Mouse (Mus musculus): Measurements from ENCODE around the gene Sec14l4. TPM values are rescaled to one million over a fixed set of nuclear protein-coding genes. Genes with fewer than 3 reads are reported as not detected.

Sec14l4 gene
- polyA plus RNA-seq, 1 experiment from 2014 or later, result not detected

DNA sequence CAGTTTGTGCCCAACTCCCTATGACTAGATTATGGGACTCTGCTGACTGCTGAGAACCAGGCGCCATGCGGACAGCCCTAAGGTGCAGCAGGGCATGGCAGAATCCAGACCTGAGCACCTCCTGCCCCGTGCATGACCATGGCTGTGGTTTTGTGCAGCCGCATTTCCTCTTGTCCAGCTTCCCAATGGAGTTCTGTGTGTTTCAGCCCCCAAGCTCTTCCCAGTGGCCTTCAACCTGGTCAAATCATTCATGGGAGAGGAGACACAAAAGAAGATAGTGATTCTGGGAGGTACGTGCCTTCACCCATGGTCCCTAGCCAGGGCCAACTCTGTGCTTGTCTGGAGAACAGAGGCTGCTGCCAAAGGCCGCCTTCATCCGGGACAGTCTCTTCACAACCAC is 11.8 kb downstream of the Sec14l4 start:
- no peak for ATAC-seq
- H3K27me3 ChIP-seq, result peaks cover 31% of the 10 kb centered on the region
- no peak for DNase-seq (ENCODE audit: low read depth, low spot score)
- no peak for TF ChIP-seq CTCF (IDR thresholded peaks at IDR 0.05)
- POLR2A ChIA-PET, result no interaction called here
- in situ Hi-C loops (cut with MboI; ENCODE audit: low pct_unique_long_range_greater_than_20kb), result loop anchor here (25.0 kb wide), 1 partner anchor 919 kb away; no protein-coding TSS in a partner anchor
- CTCF ChIA-PET, result no interaction called here

DNA sequence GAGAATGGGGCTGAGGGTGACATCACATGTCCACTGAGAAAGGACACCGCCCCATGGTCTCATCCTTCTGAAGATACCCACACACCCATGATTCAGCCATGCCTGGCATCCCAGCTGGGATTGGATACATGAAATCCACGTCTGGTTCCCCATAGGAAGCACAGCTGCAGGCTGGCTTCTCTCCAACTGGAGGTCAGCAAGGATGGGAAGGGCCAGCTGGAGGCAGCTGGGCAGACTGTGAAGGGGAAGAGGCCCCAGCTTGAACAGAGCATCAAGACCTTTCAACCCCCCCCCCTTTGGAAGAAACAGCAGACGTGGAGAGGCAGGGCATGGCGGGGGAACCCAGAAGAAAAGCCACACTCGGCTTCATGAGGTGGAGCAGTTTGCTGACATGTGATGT is 15.3 kb downstream of the Sec14l4 start:
- no peak for ATAC-seq
- ChIA-PET CTCF (no interaction called here), POLR2A (no interaction called here)
- TF ChIP-seq CTCF (IDR thresholded peaks at IDR 0.05), result no peak
- DNase-seq (ENCODE audit: low read depth, low spot score), result no peak
- peaks cover 27% of the 10 kb centered on the region for H3K27me3 ChIP-seq
- in situ Hi-C loops (cut with MboI; ENCODE audit: low pct_unique_long_range_greater_than_20kb), result loop anchor here (25.0 kb wide), 1 partner anchor 916 kb away; no protein-coding TSS in a partner anchor

DNA sequence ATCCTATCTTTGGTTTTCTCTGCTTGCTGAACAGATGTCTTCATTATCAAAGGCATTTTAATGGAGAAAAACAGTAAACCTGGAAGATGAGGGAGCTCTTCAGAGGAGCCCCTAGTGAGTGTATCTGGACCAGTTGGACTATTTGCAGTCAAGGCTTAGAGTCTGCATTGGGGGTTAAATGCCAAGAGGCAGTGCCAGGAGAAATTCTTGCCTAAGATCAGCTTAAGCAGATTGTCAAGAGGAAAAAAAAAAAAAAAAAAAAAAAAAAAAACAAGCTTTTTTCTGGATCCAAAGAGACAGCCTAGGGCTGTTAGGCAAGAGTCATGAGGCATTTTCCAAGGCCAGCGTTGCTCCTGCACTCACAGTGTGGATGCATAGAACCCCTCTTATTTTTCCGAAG is 16.5 kb downstream of the Sec14l4 start:
- DNase-seq (ENCODE audit: low read depth, low spot score) (no peak), ATAC-seq (no peak)
- POLR2A ChIA-PET, result no interaction called here
- TF ChIP-seq CTCF (IDR thresholded peaks at IDR 0.05), result no peak
- H3K27me3 ChIP-seq, result peaks cover 29% of the 10 kb centered on the region
- CTCF ChIA-PET, result interaction anchor here (0.8 to 1.5 kb wide), 3 partner anchors 32 to 38 kb away, joined by 3 to 4 read pairs (median 3); no protein-coding TSS in a partner anchor
- in situ Hi-C loops (cut with MboI; ENCODE audit: low pct_unique_long_range_greater_than_20kb), result loop anchor here (25.0 kb wide), 1 partner anchor 915 kb away; no protein-coding TSS in a partner anchor

DNA sequence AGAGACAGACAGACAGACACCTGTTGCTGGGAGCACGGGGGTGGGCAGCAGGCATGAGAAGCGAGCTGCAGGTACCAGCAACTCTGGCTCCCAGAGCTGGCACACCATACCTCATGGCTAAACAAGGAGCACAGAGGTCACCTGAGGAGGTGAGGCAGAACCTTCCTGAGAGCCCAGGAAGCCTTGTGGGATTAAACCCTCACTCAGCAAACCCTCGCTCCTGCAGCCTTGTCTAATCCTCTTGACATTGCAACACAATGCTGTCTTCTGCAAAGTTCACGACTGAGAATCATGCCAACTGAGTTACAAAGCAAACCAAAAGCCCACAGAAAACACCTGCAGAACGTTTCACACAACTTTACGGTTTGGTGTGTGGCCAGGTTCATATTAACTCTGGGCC is 17.2 kb downstream of the Sec14l4 start:
- ATAC-seq, result no peak
- DNase-seq (ENCODE audit: low read depth, low spot score), result no peak
- CTCF ChIA-PET, result interaction anchor here (1.5 kb wide), 1 partner anchor 37 kb away, joined by 3 read pairs; no protein-coding TSS in a partner anchor
- POLR2A ChIA-PET, result no interaction called here
- in situ Hi-C loops (cut with MboI; ENCODE audit: low pct_unique_long_range_greater_than_20kb), result loop anchor here (25.0 kb wide), 1 partner anchor 914 kb away; no protein-coding TSS in a partner anchor
- TF ChIP-seq CTCF (IDR thresholded peaks at IDR 0.05), result no peak
- peaks cover 23% of the 10 kb centered on the region for H3K27me3 ChIP-seq

DNA sequence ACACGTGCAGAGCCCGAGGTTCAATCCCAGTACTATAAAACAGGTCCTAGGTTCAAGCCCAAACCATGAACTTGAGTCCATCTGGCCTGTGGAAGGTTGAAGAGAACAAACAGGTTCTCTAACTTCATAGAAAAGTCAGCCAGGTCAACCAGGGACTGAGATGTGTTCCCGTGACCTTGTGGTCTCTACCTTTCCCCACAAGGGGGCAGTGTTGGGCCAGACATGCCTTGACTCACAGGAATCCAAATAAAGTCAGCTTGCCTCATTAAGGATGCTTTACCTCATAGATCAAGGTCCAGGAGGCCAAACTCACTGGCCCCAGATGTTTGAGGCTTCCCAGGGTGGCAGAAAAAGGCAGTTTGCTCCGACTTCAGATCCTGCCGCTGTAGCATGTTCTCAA is 22.3 kb downstream of the Sec14l4 start:
- DNase-seq (ENCODE audit: low read depth, low spot score), result peak; percentile 13
- CTCF ChIA-PET, result interaction anchor here (1.2 to 1.9 kb wide), 3 partner anchors 28 to 65 kb away, joined by 3 to 10 read pairs (median 7); no protein-coding TSS in a partner anchor
- in situ Hi-C loops (cut with MboI; ENCODE audit: low pct_unique_long_range_greater_than_20kb), result loop anchor here (10.0 kb wide), 1 partner anchor 161 kb away; the partner anchor contains the start of gene Castor1
- POLR2A ChIA-PET, result no interaction called here
- peaks cover 39% of the 10 kb centered on the region for H3K27me3 ChIP-seq
- ATAC-seq, result no peak
- peak; percentile 85 for TF ChIP-seq CTCF (IDR thresholded peaks at IDR 0.05)

DNA sequence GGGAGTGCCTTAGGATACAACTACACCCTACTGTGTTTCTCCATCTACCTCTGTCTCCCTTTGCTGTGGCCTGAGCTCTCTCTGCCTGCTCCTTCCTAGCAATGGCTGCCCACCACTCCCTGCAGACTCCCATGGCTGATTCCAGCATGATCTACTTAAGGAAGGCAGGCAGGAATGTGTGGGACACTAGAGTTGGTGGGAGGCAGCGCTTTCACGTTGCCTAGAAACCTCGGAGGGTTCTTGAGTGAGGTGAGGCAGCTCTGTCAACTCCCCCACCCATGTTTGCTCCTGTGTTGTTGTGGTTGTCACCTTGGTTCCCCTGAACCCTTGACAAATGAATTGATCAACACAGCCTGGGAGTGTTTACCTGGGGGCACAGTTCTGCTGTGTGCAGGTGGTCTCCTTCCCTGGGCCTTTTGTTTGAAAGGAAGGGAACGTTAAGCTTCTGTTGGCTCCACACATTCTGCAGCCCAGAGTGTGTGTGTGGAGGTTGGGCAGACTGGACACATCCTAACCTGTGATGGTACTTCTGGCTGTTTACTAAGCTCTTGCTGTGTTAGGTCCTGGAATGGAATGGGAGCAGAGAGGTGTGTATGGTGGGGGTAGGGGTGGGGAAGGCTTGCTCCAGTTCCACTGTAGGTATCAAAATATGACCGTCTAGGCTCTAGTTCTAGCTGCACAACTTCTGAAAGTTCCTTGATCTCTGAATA is 29.8 kb downstream of the Sec14l4 start:
- TF ChIP-seq CTCF (IDR thresholded peaks at IDR 0.05), result no peak
- in situ Hi-C loops (cut with MboI; ENCODE audit: low pct_unique_long_range_greater_than_20kb), result no loop called here
- no peak for ATAC-seq
- H3K27me3 ChIP-seq, result peaks cover 70% of the 10 kb centered on the region
- DNase-seq (ENCODE audit: low read depth, low spot score), result no peak
- ChIA-PET POLR2A (interaction anchor here (0.6 kb wide), 1 partner anchor 187 kb away, joined by 7 read pairs; no protein-coding TSS in a partner anchor), CTCF (no interaction called here)

DNA sequence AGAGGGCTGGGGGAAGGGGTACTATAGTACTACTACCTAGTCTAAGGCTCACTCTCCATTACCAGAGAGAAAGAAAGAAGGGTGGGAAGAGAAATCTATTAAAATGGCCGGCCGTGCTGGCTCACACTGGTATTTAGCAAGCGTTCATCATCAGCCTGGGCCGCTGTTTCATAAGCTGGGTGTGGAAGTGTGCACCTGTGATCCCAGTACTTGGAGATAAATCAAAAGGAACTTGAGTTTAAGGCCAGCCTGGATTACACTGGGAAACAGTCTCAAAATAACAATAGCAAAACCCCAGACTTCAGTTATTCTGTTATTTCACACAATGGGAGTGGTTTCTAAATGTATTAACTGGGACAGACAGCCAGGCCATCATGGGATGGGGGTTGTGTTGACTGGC is 31.3 kb downstream of the Sec14l4 start:
- peaks cover 65% of the 10 kb centered on the region for H3K27me3 ChIP-seq
- POLR2A ChIA-PET, result no interaction called here
- ATAC-seq (no peak), DNase-seq (ENCODE audit: low read depth, low spot score) (no peak)
- CTCF ChIA-PET, result interaction anchor here (1.6 kb wide), 1 partner anchor 21 kb away, joined by 6 read pairs; no protein-coding TSS in a partner anchor
- TF ChIP-seq CTCF (IDR thresholded peaks at IDR 0.05), result no peak
- in situ Hi-C loops (cut with MboI; ENCODE audit: low pct_unique_long_range_greater_than_20kb), result no loop called here

DNA sequence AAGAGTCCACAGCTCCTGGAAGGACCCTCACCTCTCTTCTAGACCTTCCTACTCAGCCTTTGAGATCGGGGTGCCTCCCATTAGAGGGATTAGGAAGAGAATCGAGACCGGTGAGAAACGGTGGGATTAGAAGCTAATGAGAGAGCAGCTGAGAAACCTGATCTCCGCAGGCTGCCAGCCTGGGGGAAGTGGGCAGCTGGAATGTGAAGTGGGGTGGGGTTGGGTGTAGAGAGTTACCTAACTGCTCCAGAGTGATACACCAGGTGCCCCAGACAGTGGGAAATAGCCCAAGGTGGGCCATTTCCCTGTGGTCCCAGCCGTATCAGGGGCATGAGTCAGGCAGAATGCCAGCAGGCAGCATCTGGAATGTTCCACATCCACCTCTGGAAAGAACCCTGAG is 31.7 kb downstream of the Sec14l4 start:
- TF ChIP-seq CTCF (IDR thresholded peaks at IDR 0.05), result no peak
- POLR2A ChIA-PET, result interaction anchor here (0.8 kb wide), 1 partner anchor 132 kb away, joined by 3 read pairs; no protein-coding TSS in a partner anchor
- CTCF ChIA-PET, result interaction anchor here (1.6 kb wide), 1 partner anchor 21 kb away, joined by 6 read pairs; no protein-coding TSS in a partner anchor
- DNase-seq (ENCODE audit: low read depth, low spot score) (no peak), ATAC-seq (no peak)
- H3K27me3 ChIP-seq, result peaks cover 63% of the 10 kb centered on the region
- in situ Hi-C loops (cut with MboI; ENCODE audit: low pct_unique_long_range_greater_than_20kb), result no loop called here

DNA sequence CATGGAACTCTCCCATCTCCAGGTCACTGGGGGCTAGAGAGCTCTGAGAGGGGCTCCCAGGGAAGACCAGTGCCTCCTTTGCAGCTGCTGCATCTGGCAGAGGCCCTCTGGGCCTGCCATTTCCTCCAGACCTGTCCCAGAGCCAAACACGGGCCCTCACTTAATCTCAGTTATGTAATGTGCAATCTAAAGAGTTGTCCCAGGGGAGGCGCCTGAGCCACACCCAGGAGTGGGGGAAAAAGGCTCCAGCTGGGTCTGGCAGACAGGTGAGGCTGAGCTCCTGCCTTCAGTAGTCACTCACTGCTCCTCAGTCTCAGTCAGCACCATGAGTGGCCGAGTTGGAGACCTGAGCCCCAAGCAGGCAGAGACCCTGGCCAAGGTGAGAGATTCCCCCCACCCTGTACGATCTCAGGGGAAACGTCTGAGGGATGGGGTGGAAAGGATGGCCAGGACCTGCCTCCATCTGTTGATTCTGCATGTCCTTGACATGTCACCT is 33.4 kb downstream of the Sec14l4 start, which contains the start of gene Sec14l3:
TSS of gene Sec14l3 (plus strand) at position 215 of the 496 bp plus-strand sequence.
- no peak for TF ChIP-seq CTCF (IDR thresholded peaks at IDR 0.05)
- DNase-seq (ENCODE audit: low read depth, low spot score) (no peak), ATAC-seq (no peak)
- CTCF ChIA-PET, result interaction anchor here (1.4 kb wide), 1 partner anchor 16 kb away, joined by 3 read pairs; no protein-coding TSS in a partner anchor
- POLR2A ChIA-PET, result no interaction called here
- in situ Hi-C loops (cut with MboI; ENCODE audit: low pct_unique_long_range_greater_than_20kb), result no loop called here
- H3K27me3 ChIP-seq, result peaks cover 48% of the 10 kb centered on the region

DNA sequence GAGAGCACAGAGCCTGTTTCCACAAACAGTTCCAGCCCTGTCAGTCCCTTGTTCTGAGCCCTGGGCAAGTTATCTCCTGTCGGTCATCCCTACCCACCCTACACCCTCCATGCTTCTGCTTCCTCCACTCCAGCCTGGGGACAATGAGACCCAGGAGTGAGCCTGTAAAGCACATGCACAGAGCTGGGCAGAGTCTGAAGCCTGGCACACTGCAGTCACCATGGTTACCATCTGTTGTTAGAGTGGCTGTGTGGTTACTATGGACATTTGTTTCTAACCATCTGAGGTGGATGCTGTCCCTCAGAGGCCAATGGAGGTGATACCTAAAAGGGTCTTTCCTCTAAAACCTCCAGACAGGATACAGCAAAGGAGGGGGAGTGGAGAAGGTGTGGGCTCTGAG is 38.4 kb downstream of the Sec14l4 start:
- peaks cover 16% of the 10 kb centered on the region for H3K27me3 ChIP-seq
- no peak for DNase-seq (ENCODE audit: low read depth, low spot score)
- TF ChIP-seq CTCF (IDR thresholded peaks at IDR 0.05), result no peak
- ATAC-seq, result no peak
- ChIA-PET CTCF (interaction anchor here (1.4 to 2.6 kb wide), 2 partner anchors 11 to 14 kb away, joined by 4 to 14 read pairs; no protein-coding TSS in a partner anchor), POLR2A (no interaction called here)
- in situ Hi-C loops (cut with MboI; ENCODE audit: low pct_unique_long_range_greater_than_20kb), result no loop called here

DNA sequence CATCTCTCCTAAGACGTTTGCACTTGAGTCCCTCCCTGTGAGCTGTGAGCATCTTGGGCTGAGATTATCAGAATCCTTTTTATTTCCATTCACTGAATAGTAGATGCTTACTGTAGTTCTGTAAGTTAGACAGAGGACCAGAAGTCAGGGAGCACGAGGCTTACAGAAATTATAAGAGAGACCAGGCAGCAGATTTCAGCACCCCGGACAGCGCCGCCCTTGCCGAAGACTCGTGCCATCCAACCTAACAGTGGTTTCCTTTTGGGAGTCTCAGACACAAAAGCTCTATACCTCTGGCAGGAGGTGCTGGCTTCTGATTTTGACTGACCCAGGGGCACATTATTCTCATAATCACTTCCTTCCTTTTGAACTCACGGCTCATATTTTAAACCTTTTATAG is 45.4 kb downstream of the Sec14l4 start:
- ATAC-seq (no peak), DNase-seq (ENCODE audit: low read depth, low spot score) (no peak)
- peaks cover 7% of the 10 kb centered on the region for H3K27me3 ChIP-seq
- ChIA-PET POLR2A (no interaction called here), CTCF (interaction anchor here (0.9 kb wide), 1 partner anchor 9 kb away, joined by 3 read pairs; no protein-coding TSS in a partner anchor)
- no peak for TF ChIP-seq CTCF (IDR thresholded peaks at IDR 0.05)
- in situ Hi-C loops (cut with MboI; ENCODE audit: low pct_unique_long_range_greater_than_20kb), result loop anchor here (5.0 kb wide), 1 partner anchor 64 kb away; no protein-coding TSS in a partner anchor

Data from Patski (cell line).